In genomic region chr10:126143833-126144232, GRCm38 (mm10) we compare ENCODE assay signal across 12 mouse cellular contexts.
DNase-seq lines count a peak whose midpoint lies in the region; ATAC-seq lines count a peak whose summit lies in the region.
"Had no signal": no experiment of that assay in that cellular context is flagged by ENCODE, and none has a peak within 500 bp of the region (broad histone marks: within the 10 kb centered on the region; RNA-seq: fewer than 3 reads in every experiment).

No protein-coding gene starts in this region.

- no peaks in the 10 kb centered on the region for H3K9me3 ChIP-seq in limb, embryonic 10.5 days (replicated peaks)
- no peaks in the 10 kb centered on the region for H3K9me3 ChIP-seq in stomach, embryonic 16.5 days (replicated peaks; ENCODE audit: control insufficient read depth, low read length)

- ATAC-seq in stomach, embryonic 16.5 days (ENCODE audit: insufficient read depth, low FRiP score), result no peak

- peak overlapping the region; percentile 49 for H3K4me2 ChIP-seq in stomach, embryonic 16.5 days (ENCODE audit: low read depth, low read length)
- H3K4me2 ChIP-seq: liver, embryonic 13.5 days had no signal

- peaks cover 31% of the 10 kb centered on the region for H3K4me1 ChIP-seq in limb, embryonic 10.5 days
- no peaks in the 10 kb centered on the region for H3K4me1 ChIP-seq in stomach, embryonic 16.5 days (ENCODE audit: control insufficient read depth, insufficient read depth, low read length)
- H3K4me1 ChIP-seq: liver, embryonic 13.5 days had no signal

- H3K9ac ChIP-seq in stomach, embryonic 16.5 days (ENCODE audit: low read length), result peak overlapping the region; percentile 55; the same call in 1 of the 2 replicates
- H3K9ac ChIP-seq: liver, embryonic 13.5 days had no signal

- DNase-seq in kidney, adult 9 months, result peak; percentile 19
- DNase-seq in kidney, adult 18-20 months, result no peak
- DNase-seq in forelimb bud, embryonic 11.5 days (ENCODE audit: low read depth, low spot score), result peak; percentile 47
- DNase-seq in limb, embryonic 10.5 days (ENCODE audit: low spot score), result no peak
- DNase-seq in right cerebral cortex, postnatal 4 days, result no peak
- no peak for DNase-seq in left cerebral cortex, postnatal 25 days (ENCODE audit: low spot score in 2 of 2)
- DNase-seq in adrenal gland, adult (ENCODE audit: inconsistent age in 2 of 2, low spot score in 1 of 2), result no peak
- DNase-seq: adrenal gland, postnatal 10 days; heart, adult 2 months; liver, embryonic 13.5 days had no signal

- H3K36me3 ChIP-seq in limb, embryonic 10.5 days, result no peaks in the 10 kb centered on the region
- no peaks in the 10 kb centered on the region for H3K36me3 ChIP-seq in stomach, embryonic 16.5 days (ENCODE audit: control insufficient read depth, insufficient read depth, low read length)
- H3K36me3 ChIP-seq: liver, embryonic 13.5 days had no signal

- no peaks in the 10 kb centered on the region for H3K27me3 ChIP-seq in limb, embryonic 10.5 days (ENCODE audit: low read depth, poor library complexity, severe bottlenecking)
- no peaks in the 10 kb centered on the region for H3K27me3 ChIP-seq in stomach, embryonic 16.5 days (ENCODE audit: control insufficient read depth, insufficient read depth, low read length)
- H3K27me3 ChIP-seq: CH12.LX; liver, embryonic 13.5 days had no signal

- no peak overlapping the region for H3K4me3 ChIP-seq in limb, embryonic 10.5 days
- H3K4me3 ChIP-seq in stomach, embryonic 16.5 days (replicated peaks; ENCODE audit: low read length), result peak overlapping the region; percentile 7; the same call in 1 of the 2 replicates
- H3K4me3 ChIP-seq: heart, adult 2 months; liver, embryonic 13.5 days had no signal

- 87% methylated on average over 10 of the region's 10 CpGs for WGBS in limb, embryonic 10.5 days
- 49% methylated on average over 10 of the region's 10 CpGs for WGBS in stomach, embryonic 16.5 days

- peak overlapping the region; percentile 78; the same call in 1 of the 2 replicates for H3K27ac ChIP-seq in limb, embryonic 10.5 days
- peak overlapping the region; percentile 91 for H3K27ac ChIP-seq in stomach, embryonic 16.5 days (ENCODE audit: low read length)
- H3K27ac ChIP-seq: heart, adult 2 months; liver, embryonic 13.5 days had no signal

- intact Hi-C loops in left cerebral cortex, postnatal 25 days (cut with DNase I), result no loop called here

Comparison
In these comparisons a context has a peak if more than half of its experiments do, and no peak if none do; other contexts are left out.
1. DNase-seq: peak in kidney, adult 9 months (single experiment) and forelimb bud, embryonic 11.5 days (single experiment); none in kidney, adult 18-20 months (single experiment), limb, embryonic 10.5 days (single experiment), right cerebral cortex, postnatal 4 days (single experiment), left cerebral cortex, postnatal 25 days (0 of 2) and adrenal gland, adult (0 of 2).